Mouse (Mus musculus): ENCODE results near the gene Calm2.

- TF ChIP-seq POLR2A (IDR thresholded peaks at IDR 0.05; ENCODE audit: insufficient read length, low read depth): no peak
- TF ChIP-seq USF1 (IDR thresholded peaks at IDR 0.05; ENCODE audit: low read depth): no peak
- no peak for TF ChIP-seq MYOG (IDR thresholded peaks at IDR 0.05; ENCODE audit: control insufficient read depth in 1 of 3, insufficient read depth in 1 of 3, insufficient read length in 2 of 3, low read depth in 2 of 3)
- no peak for TF ChIP-seq MAX (IDR thresholded peaks at IDR 0.05; ENCODE audit: low read depth)
- no peak for TF ChIP-seq TCF12 (IDR thresholded peaks at IDR 0.05; ENCODE audit: insufficient read depth, poor library complexity, severe bottlenecking)
- no peak for TF ChIP-seq TCF3 (IDR thresholded peaks at IDR 0.05; ENCODE audit: insufficient read length, low read depth)
- TF ChIP-seq SRF (IDR thresholded peaks at IDR 0.05; ENCODE audit: control insufficient read depth, insufficient read length, low read depth): no peak
- no peak for TF ChIP-seq E2F4 (IDR thresholded peaks at IDR 0.05; ENCODE audit: insufficient read depth)
- no peak for TF ChIP-seq POLR2AphosphoS2 (IDR thresholded peaks at IDR 0.05; ENCODE audit: insufficient read length, low read depth)
- no peak for TF ChIP-seq CEBPB (IDR thresholded peaks at IDR 0.05; ENCODE audit: insufficient read depth, poor library complexity, severe bottlenecking)
Observed at GRCm38 (mm10) chr17:87494310-87494709, 47.6 kb upstream of the Calm2 start.
